Mouse (Mus musculus) lung, adult 2 months (tissue): ENCODE data around the gene Fam131a. TPM values are rescaled to one million over a fixed set of nuclear protein-coding genes. Genes with fewer than 3 reads are reported as not detected.

ENCODE experiments used
- DNase-seq: peaks from one replicate; pipeline ENCODE4 v3.0.0; 2022
- H3K4me1 ChIP-seq: fragments of 200-500 bp; 2 replicates; pipeline ENCODE4 v1.6.1; 2011; ENCODE audit warnings: low read length; ENCODE audit not compliant: control insufficient read depth, insufficient read depth
- H3K4me3 ChIP-seq: fragments of 200-500 bp; replicated peaks from 2 replicates; pipeline ENCODE3; 2011; ENCODE audit warnings: low read depth, mild to moderate bottlenecking, control low read depth, low read length; ENCODE audit errors: extremely low read depth
- CTCF ChIP-seq: fragments of 200-500 bp; IDR thresholded peaks from 2 replicates; pipeline ENCODE4 v1.5.1; 2011; ENCODE audit warnings: mild to moderate bottlenecking, low read length, control low read depth; ENCODE audit not compliant: insufficient read depth
- POLR2A ChIP-seq: fragments of 200-500 bp; IDR thresholded peaks from 2 replicates; pipeline ENCODE4 v1.6.1; 2011; ENCODE audit warnings: low read depth, mild to moderate bottlenecking, control low read depth, low read length, borderline replicate concordance; ENCODE audit errors: extremely low read depth
- WGBS: fragments of 180-500 bp; shearing (Covaris S2); methylation state at CpG from one replicate; pipeline ENCODE4 v1.1.7; 2018; 5-methylcytosine and 5-hydroxymethylcytosine counted together
- polyA plus RNA-seq: library from polyadenylated mRNA; depleted of rRNA; stranded (reverse); fragments of >200 nt; gene quantifications from 2 replicates; pipeline ENCODE4 v1.2.3, GENCODE M21; 2012

Gene Fam131a
- polyA plus RNA-seq, 1 experiment: 17.3 TPM

DNA sequence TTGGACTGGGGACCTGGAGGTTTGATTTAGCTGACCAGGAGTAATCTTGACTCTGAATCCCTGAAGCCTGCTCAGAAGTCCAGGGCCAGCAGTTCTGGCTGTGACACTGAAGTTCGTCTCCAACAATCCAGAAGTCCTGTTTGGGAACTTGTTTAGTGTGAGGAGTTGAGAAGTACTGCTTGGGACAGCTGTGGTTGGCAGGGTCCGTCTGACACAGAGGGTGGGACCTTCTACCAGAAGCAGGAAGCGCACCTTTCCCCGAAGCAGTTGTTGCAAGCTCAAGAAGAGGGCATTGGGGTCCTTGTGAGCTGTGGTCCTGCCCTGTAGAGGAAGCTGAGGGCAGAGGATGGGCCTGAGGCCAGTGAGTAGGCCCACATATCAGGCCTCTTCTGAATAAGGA lies 32.7 kb downstream of the Fam131a start:
- Histone ChIP-seq H3K4me3 (no peak overlapping the region), H3K4me1 (no peaks in the 10 kb centered on the region)
- no peak for DNase-seq
- 78% methylated on average over 4 of the region's 4 CpGs for WGBS
- no peak for TF ChIP-seq POLR2A
- TF ChIP-seq CTCF: no peak

DNA sequence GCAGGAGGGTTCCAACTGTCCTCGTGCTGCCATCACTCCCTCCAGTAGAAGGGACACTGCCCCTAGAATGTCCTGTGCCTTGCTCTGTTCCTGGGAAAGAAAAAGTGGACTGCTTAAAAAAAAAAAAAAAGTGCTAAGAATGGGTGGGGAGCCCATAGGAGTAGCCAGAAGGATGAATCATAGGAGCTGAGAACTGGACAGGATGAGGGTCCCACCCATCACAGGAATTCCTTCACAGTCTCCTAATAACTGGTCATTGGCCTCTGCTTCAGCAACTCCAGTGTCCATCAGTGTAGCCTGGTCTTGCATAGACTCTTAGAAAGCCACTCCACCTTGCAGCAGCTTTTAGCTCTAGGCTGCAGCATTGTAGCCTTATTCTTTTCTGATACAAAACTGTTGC lies 33.3 kb downstream of the Fam131a start:
- TF ChIP-seq POLR2A (no peak), CTCF (no peak)
- no peaks in the 10 kb centered on the region for H3K4me1 ChIP-seq
- no peak overlapping the region for H3K4me3 ChIP-seq
- no peak for DNase-seq
- WGBS: 47% methylated on average over 1 of the region's 1 CpGs

DNA sequence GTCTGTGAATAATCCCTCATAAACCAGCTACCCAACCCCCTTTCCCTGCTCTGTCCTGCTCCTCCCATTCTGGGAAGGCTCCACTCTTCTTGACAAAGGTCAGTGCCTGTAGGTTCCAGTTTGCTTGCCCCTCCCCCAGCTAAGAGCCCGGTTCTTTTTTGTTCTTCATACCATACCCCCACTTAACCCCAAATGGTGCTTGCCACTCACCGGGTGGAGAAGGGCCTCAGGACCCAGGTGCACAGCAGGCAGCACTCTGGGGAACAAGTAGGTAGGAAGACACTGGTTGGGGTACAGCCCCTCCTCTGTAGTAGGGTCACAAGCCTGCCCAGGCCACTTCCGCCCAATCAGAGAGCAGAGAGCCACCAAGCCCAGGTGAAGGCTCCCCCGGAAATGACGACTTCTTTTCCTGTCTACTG lies 37.3 kb downstream of the Fam131a start:
- no peak overlapping the region for H3K4me3 ChIP-seq
- 0 out of 2 replicates have a peak, but pooled peaks cover 3% of the 10 kb centered on the region for H3K4me1 ChIP-seq
- no peak for DNase-seq
- TF ChIP-seq CTCF: no peak
- TF ChIP-seq POLR2A: no peak
- 29% methylated on average over 5 of the region's 5 CpGs for WGBS

DNA sequence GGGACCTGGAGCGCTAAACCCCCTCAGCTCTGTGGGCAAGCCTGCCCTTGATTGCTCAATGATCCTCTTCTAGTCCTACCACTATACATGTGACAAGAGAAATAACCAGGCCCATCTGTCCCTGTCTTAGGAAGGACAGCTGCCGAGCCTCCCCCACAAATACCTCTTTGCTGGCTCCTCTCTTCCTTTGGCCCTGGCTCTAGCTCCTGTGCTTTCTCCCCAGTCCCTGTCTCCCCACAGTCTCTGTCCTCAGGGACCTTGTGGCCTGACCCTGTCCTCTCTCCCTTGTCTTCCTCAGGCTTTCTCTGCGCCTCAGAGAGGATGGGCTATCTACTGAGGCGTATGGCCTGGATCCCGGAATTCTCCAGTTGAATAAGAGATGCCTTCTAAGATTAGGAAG lies 38.6 kb downstream of the Fam131a start:
- WGBS: 68% methylated on average over 5 of the region's 5 CpGs
- H3K4me1 ChIP-seq: 0 out of 2 replicates have a peak, but pooled peaks cover 3% of the 10 kb centered on the region
- no peak for DNase-seq
- TF ChIP-seq CTCF (no peak), POLR2A (no peak)
- H3K4me3 ChIP-seq: no peak overlapping the region

DNA sequence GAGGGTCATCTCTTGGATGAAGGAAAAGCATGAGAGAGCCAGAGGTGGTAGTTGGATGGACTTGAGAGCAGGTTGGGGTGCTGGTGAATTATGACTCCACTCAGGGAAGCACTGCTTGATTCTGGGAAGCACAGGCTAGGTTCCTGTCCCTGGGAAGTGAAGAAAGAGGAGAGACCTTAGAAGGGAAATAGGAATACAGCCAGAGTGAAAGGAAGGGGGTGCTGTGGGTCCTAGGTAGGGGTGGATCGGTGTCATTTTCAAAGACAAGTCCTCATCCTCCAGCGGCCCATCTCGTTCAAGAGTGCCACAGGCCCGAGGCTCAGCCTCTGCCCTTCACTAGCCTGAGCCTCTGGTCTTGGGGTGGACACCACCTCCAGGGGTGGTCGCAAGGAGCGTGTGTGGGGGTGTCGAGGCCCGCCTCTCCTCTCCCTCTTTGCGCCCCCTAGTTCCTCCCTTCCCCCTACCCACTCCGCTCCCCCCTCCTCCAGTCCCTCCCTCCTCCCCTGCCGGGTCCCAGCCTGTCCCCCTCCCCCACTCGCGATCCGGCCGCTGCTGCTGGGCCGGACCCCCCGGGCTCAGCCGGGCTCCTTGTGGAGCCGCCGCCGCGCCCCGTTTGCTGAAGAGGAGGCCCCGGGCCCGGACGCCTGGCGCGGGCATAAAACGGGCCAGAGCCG lies 39.3 kb downstream of the Fam131a start:
- 0 out of 2 replicates have a peak, but pooled peaks cover 3% of the 10 kb centered on the region for H3K4me1 ChIP-seq
- no peak for DNase-seq
- 3% methylated on average over 27 of the region's 30 CpGs for WGBS
- peak overlapping the region; percentile 57 for H3K4me3 ChIP-seq
- no peak for TF ChIP-seq CTCF
- TF ChIP-seq POLR2A: no peak

DNA sequence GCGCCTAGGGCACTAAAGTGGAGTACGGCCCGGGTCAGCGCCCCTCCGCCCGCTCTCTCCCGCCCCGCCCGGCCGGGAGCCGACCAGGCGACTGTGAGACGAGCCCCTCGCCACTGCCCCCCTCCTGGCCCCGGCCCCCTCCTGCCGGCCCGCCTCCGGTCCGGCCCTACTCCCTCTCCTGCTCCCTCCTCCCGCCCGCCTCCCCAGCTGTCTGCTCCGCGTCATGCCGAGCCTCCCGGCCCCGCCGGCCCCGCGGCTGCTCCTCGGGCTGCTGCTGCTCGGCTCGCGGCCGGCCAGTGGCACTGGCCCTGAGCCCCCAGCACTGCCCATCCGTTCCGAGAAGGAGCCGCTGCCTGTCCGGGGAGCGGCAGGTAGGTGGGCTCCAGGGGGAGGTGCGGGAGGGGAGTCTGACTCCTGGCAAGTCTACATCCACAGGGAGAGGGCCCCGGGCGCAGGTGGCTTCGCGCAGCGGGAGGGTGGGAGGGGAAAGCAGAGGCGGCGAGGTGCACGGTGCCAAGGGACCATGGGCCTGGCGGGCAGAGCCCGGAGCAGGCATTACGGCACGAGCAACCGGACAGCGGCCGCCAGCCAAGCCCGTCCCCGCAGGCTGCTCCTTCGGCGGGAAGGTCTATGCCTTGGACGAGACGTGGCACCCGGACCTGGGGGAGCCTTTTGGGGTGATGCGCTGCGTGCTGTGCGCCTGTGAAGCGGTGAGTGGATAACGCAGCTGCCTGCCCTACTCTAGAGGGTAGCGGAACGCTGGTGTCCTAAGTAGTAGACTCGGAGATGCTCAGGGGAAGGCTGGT lies 40.1 kb downstream of the Fam131a start, which contains the start of gene Chrd:
TSS of gene Chrd (plus strand) at position 203 of the 806 bp plus-strand sequence.
- under 1% methylated on average over 61 of the region's 70 CpGs for WGBS
- TF ChIP-seq CTCF (no peak), POLR2A (no peak)
- peak; percentile 53 for DNase-seq
- 0 out of 2 replicates have a peak, but pooled peaks cover 3% of the 10 kb centered on the region for H3K4me1 ChIP-seq
- H3K4me3 ChIP-seq: peak within 1 kb of the TSS; percentile 57

DNA sequence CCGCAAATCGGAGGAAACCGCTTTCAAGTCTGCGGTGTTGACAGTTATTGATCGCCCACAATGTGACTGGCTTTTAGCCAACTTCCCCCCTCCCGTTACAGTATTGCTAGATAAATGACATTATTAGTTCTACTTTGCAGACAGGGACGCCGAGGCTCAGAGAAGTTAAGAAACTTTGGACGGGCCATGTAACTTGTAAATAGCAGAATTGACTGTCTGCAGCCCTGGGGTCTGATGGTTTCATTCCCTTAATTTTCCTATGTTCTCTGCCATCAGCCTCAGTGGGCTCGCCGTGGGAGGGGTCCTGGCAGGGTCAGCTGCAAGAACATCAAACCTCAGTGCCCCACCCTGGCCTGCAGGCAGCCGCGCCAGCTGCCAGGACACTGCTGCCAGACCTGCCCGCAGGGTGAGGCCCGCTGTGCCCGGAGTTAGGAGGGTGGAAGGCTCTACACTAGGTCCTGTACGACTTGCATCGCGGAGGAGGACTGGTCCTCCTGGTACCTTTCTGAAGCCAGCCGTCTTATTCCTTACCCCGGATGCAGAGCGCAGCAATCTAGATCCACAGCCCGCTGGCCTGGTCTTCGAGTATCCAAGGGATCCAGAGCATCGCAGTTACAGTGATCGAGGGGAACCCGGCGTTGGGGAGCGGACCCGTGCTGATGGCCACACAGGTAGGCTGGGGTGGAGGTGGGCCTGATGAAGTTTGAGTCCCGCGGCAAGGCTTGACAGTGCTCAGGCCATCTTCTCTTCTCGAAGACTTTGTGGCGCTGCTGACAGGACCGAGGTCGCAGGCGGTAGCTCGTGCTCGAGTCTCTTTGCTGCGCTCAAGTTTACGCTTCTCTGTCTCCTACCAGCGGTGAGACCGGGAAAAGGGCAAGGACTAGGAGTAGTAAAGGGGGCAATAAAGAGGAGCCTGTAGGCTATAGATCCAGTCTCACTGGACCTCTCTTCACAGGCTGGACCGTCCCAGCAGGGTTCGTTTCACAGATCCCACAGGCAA lies 41.0 kb downstream of the Fam131a start, which contains the start of gene Thpo:
TSS of gene Thpo (minus strand) at position 781 of the 1,000 bp plus-strand sequence.
- TF ChIP-seq POLR2A: no peak
- no peak for TF ChIP-seq CTCF
- DNase-seq: no peak
- WGBS: 9% methylated on average over 45 of the region's 45 CpGs
- H3K4me1 ChIP-seq: 0 out of 2 replicates have a peak, but pooled peaks cover 3% of the 10 kb centered on the region
- peak within 1 kb of the TSS; percentile 57 for H3K4me3 ChIP-seq

DNA sequence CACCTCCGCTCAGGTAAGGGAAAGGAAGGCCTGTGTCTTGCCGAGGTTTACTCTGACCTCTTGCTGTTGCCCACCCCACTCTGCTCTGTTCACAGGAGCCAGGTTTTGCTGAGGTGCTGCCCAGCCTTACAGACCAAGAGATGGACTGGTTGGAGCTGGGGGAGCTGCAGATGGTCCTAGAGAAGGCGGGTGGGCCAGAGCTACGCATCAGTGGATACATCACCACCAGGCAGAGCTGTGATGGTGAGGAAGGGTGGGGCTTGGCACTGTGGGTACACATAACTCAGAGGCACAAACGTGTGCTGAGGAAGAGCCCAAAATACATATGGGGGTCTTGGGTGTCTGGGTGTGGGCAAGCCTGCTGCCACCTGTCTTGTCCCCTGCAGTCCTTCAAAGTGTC lies 42.6 kb downstream of the Fam131a start:
- no peak for TF ChIP-seq CTCF
- Histone ChIP-seq H3K4me1 (0 out of 2 replicates have a peak, but pooled peaks cover 3% of the 10 kb centered on the region), H3K4me3 (no peak overlapping the region)
- WGBS: 69% methylated on average over 5 of the region's 5 CpGs
- DNase-seq: no peak

DNA sequence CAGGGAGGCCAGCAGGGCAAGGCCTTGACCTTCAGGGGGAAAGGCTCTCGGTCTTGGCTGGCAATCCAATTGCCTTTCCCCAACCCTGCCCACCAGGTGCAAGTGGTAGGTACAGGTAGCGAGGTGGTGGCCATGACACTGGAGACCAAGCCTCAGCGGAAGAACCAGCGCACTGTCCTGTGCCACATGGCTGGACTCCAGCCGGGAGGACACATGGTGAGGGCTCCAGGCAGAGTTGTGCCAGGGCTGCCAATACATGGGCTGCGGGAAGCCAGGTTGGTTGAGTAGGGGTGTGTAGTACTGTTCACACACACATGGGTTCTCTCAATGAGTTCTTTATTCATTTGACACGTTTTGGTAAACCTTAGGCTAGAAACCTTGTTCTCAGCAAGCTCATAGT lies 43.1 kb downstream of the Fam131a start:
- DNase-seq: no peak
- 0 out of 2 replicates have a peak, but pooled peaks cover 3% of the 10 kb centered on the region for H3K4me1 ChIP-seq
- WGBS: 85% methylated on average over 7 of the region's 7 CpGs
- H3K4me3 ChIP-seq: no peak overlapping the region
- TF ChIP-seq CTCF: no peak
- no peak for TF ChIP-seq POLR2A
